Mouse (Mus musculus) midbrain, embryonic 14.5 days (tissue): ENCODE measurements at regions not wholly inside any gene's neighbourhood (a gene's known extent, or its start where the extent isn't known, plus 50 kb on each side); places are given as distances from the start of the nearest gene placed in this dataset.

ENCODE experiments used
- ATAC-seq: fragments of 200-750 bp; cut with Nextera tagmentation; 2 replicates; pipeline ENCODE4 v1.8.0; 2017; ENCODE audit warnings: moderate number of reproducible peaks, moderate library complexity; ENCODE audit not compliant: low FRiP score, low TSS enrichment
- DNase-seq: peaks from one replicate; pipeline ENCODE4 v3.0.0-alpha.2; 2015
- H3K27ac ChIP-seq: fragments of 300-500 bp; sonication (generic); replicated peaks from 2 replicates; pipeline ENCODE4 v1.5.1; 2014; ENCODE audit warnings: mild to moderate bottlenecking, low read depth, low read length, moderate library complexity
- H3K27me3 ChIP-seq: fragments of 300-500 bp; sonication (generic); 2 replicates; pipeline ENCODE4 v1.6.1; 2014; ENCODE audit warnings: low read length, control low read depth, mixed read lengths; ENCODE audit not compliant: control insufficient read depth, insufficient read depth
- H3K36me3 ChIP-seq: fragments of 300-500 bp; sonication (generic); 2 replicates; pipeline ENCODE4 v1.6.1; 2014; ENCODE audit warnings: low read length, control low read depth; ENCODE audit not compliant: control insufficient read depth, insufficient read depth
- H3K4me1 ChIP-seq: fragments of 300-500 bp; sonication (generic); 2 replicates; pipeline ENCODE4 v1.6.1; 2014; ENCODE audit warnings: mild to moderate bottlenecking, antibody characterized with exemption, low read length, control low read depth; ENCODE audit not compliant: control insufficient read depth, insufficient read depth
- H3K4me2 ChIP-seq: fragments of 300-500 bp; sonication (generic); 2 replicates; pipeline ENCODE4 v1.6.1; 2014; ENCODE audit warnings: mild to moderate bottlenecking, low read length, moderate library complexity
- H3K4me3 ChIP-seq: fragments of 300-500 bp; sonication (generic); replicated peaks from 2 replicates; pipeline ENCODE4 v1.5.1; 2014; ENCODE audit warnings: low read depth, low read length
- H3K9ac ChIP-seq: fragments of 300-500 bp; sonication (generic); replicated peaks from 2 replicates; pipeline ENCODE4 v1.6.1; 2014; ENCODE audit warnings: mild to moderate bottlenecking, low read length, moderate library complexity
- H3K9me3 ChIP-seq: fragments of 300-500 bp; sonication (generic); 2 replicates; pipeline ENCODE4 v1.6.1; 2016; ENCODE audit warnings: low read length, control low read depth, mixed read lengths; ENCODE audit not compliant: control insufficient read depth
- WGBS: fragments of 180-500 bp; shearing (Covaris S2); extraction: QIAGEN DNeasy Blood & Tissue Kit; methylation state at CpG from one replicate; pipeline ENCODE4 v1.1.7; 2014; 5-methylcytosine and 5-hydroxymethylcytosine counted together

DNA sequence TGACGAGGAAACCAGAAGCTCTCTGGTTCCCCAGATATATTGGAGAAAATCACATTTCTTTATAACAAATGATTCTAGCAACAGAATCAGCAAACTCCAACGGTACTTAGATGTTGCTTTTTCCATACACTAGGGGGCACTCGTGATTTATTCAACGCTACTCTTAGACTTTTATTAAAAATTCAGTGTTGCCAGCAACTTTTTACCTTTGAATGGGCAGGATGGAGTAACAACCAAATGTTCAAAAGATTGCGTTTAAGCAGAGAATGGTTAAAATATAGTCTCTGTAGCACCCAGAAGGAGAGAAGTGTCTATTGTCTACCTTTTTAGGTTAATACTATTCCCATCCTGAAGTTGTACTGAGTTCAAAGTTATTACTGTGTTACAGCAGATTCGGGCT is 715.4 kb upstream of the Cblb start:
- DNase-seq, result peak; percentile 93
- 19% methylated on average over 6 of the region's 6 CpGs for WGBS

DNA sequence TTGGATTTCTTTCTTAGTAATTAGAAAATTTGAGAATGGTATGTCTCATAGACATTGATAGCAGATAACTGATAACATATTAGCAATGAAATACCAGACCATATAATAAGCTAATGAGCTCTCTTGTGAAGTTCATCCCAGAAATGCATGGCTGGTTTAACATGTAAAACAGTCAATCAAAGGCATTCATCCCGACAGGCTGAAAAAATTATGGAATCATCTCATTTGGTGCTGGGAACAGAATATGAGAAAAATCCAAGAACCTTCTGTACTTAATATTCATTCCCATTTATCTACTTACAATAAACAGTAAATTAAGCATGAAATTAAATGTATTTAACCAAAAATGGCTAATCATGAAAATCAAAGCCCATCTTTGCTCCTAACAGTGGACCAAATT is 698.8 kb upstream of the Cblb start:
- H3K4me1 ChIP-seq, result no peaks in the 10 kb centered on the region
- no peak for DNase-seq
- no peaks in the 10 kb centered on the region for H3K36me3 ChIP-seq
- H3K9ac ChIP-seq, result no peak overlapping the region
- H3K27ac ChIP-seq, result no peak overlapping the region
- H3K4me3 ChIP-seq, result no peak overlapping the region
- ATAC-seq, result no peak
- 70% methylated on average over 1 of the region's 1 CpGs for WGBS
- no peak overlapping the region for H3K4me2 ChIP-seq
- H3K9me3 ChIP-seq, result no peaks in the 10 kb centered on the region
- no peaks in the 10 kb centered on the region for H3K27me3 ChIP-seq

More for the DNA sequence above, 715.4 kb upstream of the Cblb start:
- Histone ChIP-seq H3K4me2 (no peak overlapping the region), H3K9me3 (no peaks in the 10 kb centered on the region), H3K4me1 (no peaks in the 10 kb centered on the region), H3K36me3 (no peaks in the 10 kb centered on the region), H3K27ac (no peak overlapping the region), H3K27me3 (no peaks in the 10 kb centered on the region), H3K9ac (no peak overlapping the region), H3K4me3 (no peak overlapping the region)
- ATAC-seq, result no peak; the same call in 1 of the 2 replicates

- Histone ChIP-seq H3K27me3 (no peaks in the 10 kb centered on the region), H3K9ac (no peak overlapping the region), H3K4me1 (no peaks in the 10 kb centered on the region), H3K4me2 (no peak overlapping the region), H3K9me3 (no peaks in the 10 kb centered on the region), H3K27ac (no peak overlapping the region), H3K36me3 (no peaks in the 10 kb centered on the region), H3K4me3 (no peak overlapping the region)
- WGBS, result 73% methylated on average over 7 of the region's 7 CpGs
- ATAC-seq (no peak), DNase-seq (no peak)
These were observed 696.1 kb upstream of the Cblb start for GRCm38 (mm10) chr16:51334972-51335371.

GRCm38 (mm10) chr16:51347120-51347519 is 683.9 kb upstream of the Cblb start:
- no peaks in the 10 kb centered on the region for H3K9me3 ChIP-seq
- no peak overlapping the region for H3K9ac ChIP-seq
- DNase-seq (peak; percentile 31), ATAC-seq (no peak)
- no peaks in the 10 kb centered on the region for H3K36me3 ChIP-seq
- no peak overlapping the region for H3K27ac ChIP-seq
- no peak overlapping the region for H3K4me3 ChIP-seq
- H3K4me2 ChIP-seq, result no peak overlapping the region
- H3K4me1 ChIP-seq, result no peaks in the 10 kb centered on the region
- no peaks in the 10 kb centered on the region for H3K27me3 ChIP-seq

DNA sequence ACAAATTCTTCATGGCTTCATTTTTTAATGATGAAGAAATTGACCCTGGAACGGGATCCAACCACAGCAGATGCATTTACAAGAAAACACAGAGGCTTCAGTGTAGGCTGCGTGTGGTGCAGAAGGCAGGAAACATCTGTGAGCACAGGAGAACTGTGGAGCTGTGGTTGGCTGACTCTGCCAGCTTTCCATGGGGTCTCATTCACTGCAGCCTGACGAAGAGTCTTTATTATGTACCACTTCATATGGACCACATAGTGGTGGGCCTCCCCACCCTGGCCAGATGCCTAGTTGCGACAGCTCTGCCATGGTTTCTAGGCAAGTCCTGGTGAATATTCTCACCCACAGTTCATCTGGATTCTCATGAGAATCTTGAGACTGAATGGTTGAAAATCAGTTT is 678.9 kb upstream of the Cblb start:
- H3K36me3 ChIP-seq, result no peaks in the 10 kb centered on the region
- ATAC-seq (no peak), DNase-seq (no peak)
- H3K4me3 ChIP-seq, result no peak overlapping the region
- no peak overlapping the region for H3K9ac ChIP-seq
- no peaks in the 10 kb centered on the region for H3K27me3 ChIP-seq
- no peak overlapping the region for H3K4me2 ChIP-seq
- no peaks in the 10 kb centered on the region for H3K9me3 ChIP-seq
- no peaks in the 10 kb centered on the region for H3K4me1 ChIP-seq
- H3K27ac ChIP-seq, result no peak overlapping the region
- WGBS, result 79% methylated on average over 4 of the region's 4 CpGs

DNA sequence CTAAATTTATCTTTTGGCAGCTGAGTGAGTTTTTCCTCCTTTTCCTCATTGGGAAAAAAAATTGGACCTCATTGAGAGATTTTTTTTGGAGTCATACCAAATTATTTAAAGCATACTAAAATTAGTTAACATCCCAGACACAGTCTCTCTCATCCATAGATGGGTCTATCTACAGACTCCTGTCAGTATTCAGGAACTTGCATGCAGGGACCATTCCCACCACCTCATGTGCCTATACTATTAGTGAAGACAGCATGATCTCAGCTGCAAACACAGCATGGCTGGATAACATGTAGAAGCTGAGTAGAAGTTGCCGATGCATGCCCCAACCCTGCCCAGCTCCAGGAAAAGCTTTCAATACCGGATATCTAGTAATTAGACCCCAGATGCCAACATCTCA is 677.2 kb upstream of the Cblb start:
- Histone ChIP-seq H3K4me2 (no peak overlapping the region), H3K36me3 (no peaks in the 10 kb centered on the region), H3K27ac (no peak overlapping the region), H3K4me1 (no peaks in the 10 kb centered on the region), H3K9me3 (no peaks in the 10 kb centered on the region), H3K27me3 (no peaks in the 10 kb centered on the region), H3K9ac (no peak overlapping the region), H3K4me3 (no peak overlapping the region)
- ATAC-seq (no peak), DNase-seq (no peak)
- WGBS, result 75% methylated on average over 2 of the region's 2 CpGs

DNA sequence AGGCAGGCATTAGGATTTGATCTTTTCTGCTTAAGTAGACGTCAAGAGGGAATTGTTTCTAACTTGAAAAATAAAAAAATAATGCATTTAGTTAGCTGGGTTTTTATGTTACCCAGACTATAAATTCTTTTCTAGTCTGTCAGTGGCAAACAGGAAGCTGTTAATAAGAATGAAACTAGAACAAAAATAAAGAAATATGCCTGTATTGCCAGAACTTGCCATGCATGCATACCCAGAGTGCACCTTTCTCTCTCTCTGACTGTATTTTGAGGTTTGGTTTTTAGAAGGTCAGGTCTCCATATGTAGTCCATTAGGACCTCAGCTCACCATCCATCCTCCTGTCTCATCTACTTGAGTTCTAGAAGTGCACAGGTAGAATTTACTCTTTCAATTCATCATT is 661.0 kb upstream of the Cblb start:
- Histone ChIP-seq H3K9ac (no peak overlapping the region), H3K27me3 (no peaks in the 10 kb centered on the region), H3K4me1 (no peaks in the 10 kb centered on the region), H3K4me2 (no peak overlapping the region), H3K4me3 (no peak overlapping the region), H3K9me3 (no peaks in the 10 kb centered on the region), H3K36me3 (no peaks in the 10 kb centered on the region), H3K27ac (no peak overlapping the region)
- DNase-seq (no peak), ATAC-seq (no peak)
- 81% methylated on average over 1 of the region's 1 CpGs for WGBS

GRCm38 (mm10) chr16:51386456-51386855 is 644.6 kb upstream of the Cblb start:
- Histone ChIP-seq H3K9ac (no peak overlapping the region), H3K27ac (no peak overlapping the region), H3K9me3 (no peaks in the 10 kb centered on the region), H3K4me1 (0 out of 2 replicates have a peak, but pooled peaks cover 10% of the 10 kb centered on the region), H3K4me3 (no peak overlapping the region), H3K27me3 (no peaks in the 10 kb centered on the region), H3K36me3 (no peaks in the 10 kb centered on the region), H3K4me2 (no peak overlapping the region)
- ATAC-seq (no peak), DNase-seq (no peak)
- 1% methylated on average over 2 of the region's 2 CpGs for WGBS

DNA sequence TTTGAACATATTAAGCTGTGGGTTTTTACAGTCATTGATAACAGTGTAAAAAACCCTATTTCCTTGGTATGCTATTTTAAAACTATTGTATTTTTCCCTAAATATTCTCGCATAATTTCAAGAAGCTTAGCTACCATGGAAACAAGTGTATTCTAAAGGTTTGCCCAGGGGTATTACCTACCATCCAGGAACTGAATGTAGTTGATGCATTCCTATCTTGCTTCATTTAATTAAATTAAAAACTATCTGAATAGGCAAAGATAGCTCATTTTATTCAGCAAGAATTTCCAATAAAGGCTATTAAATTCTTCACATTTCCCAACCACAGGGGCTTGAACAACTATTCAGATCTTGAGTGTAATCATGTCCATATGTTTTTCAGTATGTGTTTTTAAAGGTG is 643.5 kb upstream of the Cblb start:
- no peaks in the 10 kb centered on the region for H3K9me3 ChIP-seq
- no peak overlapping the region for H3K4me3 ChIP-seq
- WGBS, result 30% methylated on average over 1 of the region's 1 CpGs
- no peaks in the 10 kb centered on the region for H3K36me3 ChIP-seq
- ATAC-seq (no peak), DNase-seq (peak; percentile 51)
- no peak overlapping the region for H3K9ac ChIP-seq
- 0 out of 2 replicates have a peak, but pooled peaks cover 10% of the 10 kb centered on the region for H3K4me1 ChIP-seq
- no peak overlapping the region for H3K4me2 ChIP-seq
- H3K27me3 ChIP-seq, result no peaks in the 10 kb centered on the region
- H3K27ac ChIP-seq, result no peak overlapping the region
